Mouse (Mus musculus): Measurements from ENCODE around the gene Lrp3.
A peak's percentile ranks its signal among the peaks of the same experiment; 100 is the strongest.

Lrp3 gene

GRCm38 (mm10) chr7:35189699-35190098, 25.6 kb downstream of the Lrp3 start:
- no peak for DNase-seq (ENCODE audit: low read depth, low spot score)

- no peak for DNase-seq (ENCODE audit: low read depth, low spot score)
Observed at GRCm38 (mm10) chr7:35185889-35186569, 29.3 kb downstream of the Lrp3 start, which contains the start of gene Slc7a10. Gene Slc7a10, plus strand, starts transcription at chr7:35186385.

GRCm38 (mm10) chr7:35184833-35185724, 30.2 kb downstream of the Lrp3 start:
- peak; percentile 19 for DNase-seq (ENCODE audit: low read depth, low spot score)

- peak; percentile 31 for DNase-seq (ENCODE audit: low read depth, low spot score)
Observed at GRCm38 (mm10) chr7:35176412-35177381, 38.6 kb downstream of the Lrp3 start.

- DNase-seq (ENCODE audit: low read depth, low spot score): no peak
Observed at GRCm38 (mm10) chr7:35175533-35175932, 39.8 kb downstream of the Lrp3 start.

GRCm38 (mm10) chr7:35172519-35172918, 42.8 kb downstream of the Lrp3 start:
- DNase-seq (ENCODE audit: low read depth, low spot score): no peak

GRCm38 (mm10) chr7:35171867-35172382, 43.4 kb downstream of the Lrp3 start:
- peak; percentile 80 for DNase-seq (ENCODE audit: low read depth, low spot score)

- peak; percentile 58 for DNase-seq (ENCODE audit: low read depth, low spot score)
Observed at GRCm38 (mm10) chr7:35169341-35169740, 46.0 kb downstream of the Lrp3 start.

- no peak for DNase-seq (ENCODE audit: low read depth, low spot score)
Observed at GRCm38 (mm10) chr7:35167925-35168324, 47.4 kb downstream of the Lrp3 start.

- DNase-seq (ENCODE audit: low read depth, low spot score): no peak
Observed at GRCm38 (mm10) chr7:35166988-35167387, 48.3 kb downstream of the Lrp3 start.

GRCm38 (mm10) chr7:35164131-35164530, 51.2 kb downstream of the Lrp3 start:
- no peak for DNase-seq (ENCODE audit: low read depth, low spot score)

GRCm38 (mm10) chr7:35163600-35163999, 51.7 kb downstream of the Lrp3 start:
- DNase-seq (ENCODE audit: low read depth, low spot score): no peak

- DNase-seq (ENCODE audit: low read depth, low spot score): no peak
Observed at GRCm38 (mm10) chr7:35162443-35162842, 52.9 kb downstream of the Lrp3 start.

GRCm38 (mm10) chr7:35157512-35157911, 57.8 kb downstream of the Lrp3 start:
- DNase-seq (ENCODE audit: low read depth, low spot score): no peak

- DNase-seq (ENCODE audit: low read depth, low spot score): no peak
Observed at GRCm38 (mm10) chr7:35156561-35157477, 58.5 kb downstream of the Lrp3 start.

- no peak for DNase-seq (ENCODE audit: low read depth, low spot score)
Observed at GRCm38 (mm10) chr7:35154449-35154848, 60.8 kb downstream of the Lrp3 start.

- DNase-seq (ENCODE audit: low read depth, low spot score): no peak
Observed at GRCm38 (mm10) chr7:35150860-35151259, 64.4 kb downstream of the Lrp3 start.
